Mouse (Mus musculus): ENCODE data around the gene Uvrag. TPM values are rescaled to one million over a fixed set of nuclear protein-coding genes. Genes with fewer than 3 reads are reported as not detected.

The Uvrag gene
- polyA plus RNA-seq, 1 experiment from 2014 or later, result 18.2 TPM

DNA sequence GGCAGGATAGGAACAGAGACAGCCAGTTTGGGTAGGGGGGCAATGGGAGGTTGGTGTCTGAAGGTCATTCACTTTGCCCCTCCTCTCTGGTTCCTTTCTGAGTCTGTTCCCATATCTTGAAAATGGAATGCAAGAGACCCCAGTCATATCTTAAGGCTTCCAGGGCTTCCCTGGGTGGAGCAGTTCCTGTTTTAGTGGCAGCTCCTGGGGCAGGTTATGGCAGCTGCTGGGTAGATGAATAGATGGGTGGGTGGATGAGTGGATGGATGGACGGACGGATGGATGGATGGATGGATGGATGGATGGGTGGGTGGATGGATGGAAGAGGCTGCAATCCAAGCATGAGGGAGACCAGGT is 273.2 kb downstream of the Uvrag start:
- Histone ChIP-seq H3K27ac (replicated peaks; ENCODE audit: low read depth, low read length) (no peak overlapping the region), H3K4me1 (ENCODE audit: control insufficient read depth, insufficient read depth, low read length) (peaks cover 52% of the 10 kb centered on the region), H3K36me3 (ENCODE audit: control insufficient read depth, insufficient read depth, low read length) (no peaks in the 10 kb centered on the region), H3K4me3 (ENCODE audit: low read depth, low read length) (no peak overlapping the region), H3K27me3 (replicated peaks; ENCODE audit: control insufficient read depth, insufficient read depth, low read length) (no peaks in the 10 kb centered on the region), H3K9ac (ENCODE audit: low read depth, low read length) (no peak overlapping the region), H3K4me2 (ENCODE audit: low read depth, low read length) (no peak overlapping the region), H3K9me3 (ENCODE audit: control insufficient read depth, low read length) (no peaks in the 10 kb centered on the region)
- ATAC-seq (ENCODE audit: low read depth), result no peak
- no peak for DNase-seq (ENCODE audit: low spot score)
- 81% methylated on average over 2 of the region's 2 CpGs for WGBS

DNA sequence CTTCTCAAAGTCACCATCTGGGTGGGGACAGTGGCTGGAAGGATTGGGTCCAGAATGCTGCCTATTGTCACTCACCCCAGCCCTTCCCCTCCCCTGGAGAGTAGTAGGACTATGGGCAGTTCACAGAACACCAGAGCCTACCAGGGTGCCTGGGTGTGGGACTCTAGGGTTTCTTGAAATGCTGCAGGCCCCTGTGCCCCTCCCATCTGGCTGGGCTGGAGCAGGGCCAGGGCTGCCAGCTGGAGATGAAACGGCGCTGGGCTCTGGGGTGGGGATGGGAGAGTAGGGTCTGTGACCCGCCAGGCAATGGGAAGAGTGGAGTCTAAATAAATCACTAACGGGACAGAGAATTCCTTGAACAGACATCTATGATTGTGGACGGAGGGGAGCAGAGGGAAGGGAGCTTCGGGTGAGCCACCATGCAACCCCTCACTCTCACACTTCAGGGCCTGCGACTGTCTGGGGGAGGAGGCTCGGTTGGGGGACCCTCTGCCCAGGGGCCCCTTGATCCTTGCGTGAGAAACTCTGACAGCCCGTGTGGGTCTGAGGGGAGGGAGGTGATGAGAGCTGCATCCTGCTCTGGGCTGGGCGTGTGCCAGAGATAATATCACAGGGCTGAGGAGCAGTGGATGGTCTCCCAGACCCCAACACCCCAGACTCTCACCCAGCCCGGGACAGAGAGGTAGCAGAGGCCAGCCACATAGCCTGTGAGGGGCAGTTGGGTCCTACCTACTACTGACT is 273.7 kb downstream of the Uvrag start:
- 0 out of 2 replicates have a peak overlapping the region, but pooled peaks have one; percentile 30 for H3K9ac ChIP-seq (ENCODE audit: low read depth, low read length)
- no peak overlapping the region for H3K4me3 ChIP-seq (ENCODE audit: low read depth, low read length)
- peaks cover 52% of the 10 kb centered on the region for H3K4me1 ChIP-seq (ENCODE audit: control insufficient read depth, insufficient read depth, low read length)
- no peaks in the 10 kb centered on the region for H3K36me3 ChIP-seq (ENCODE audit: control insufficient read depth, insufficient read depth, low read length)
- DNase-seq (ENCODE audit: low spot score), result no peak
- no peaks in the 10 kb centered on the region for H3K27me3 ChIP-seq (replicated peaks; ENCODE audit: control insufficient read depth, insufficient read depth, low read length)
- H3K9me3 ChIP-seq (ENCODE audit: control insufficient read depth, low read length), result no peaks in the 10 kb centered on the region
- ATAC-seq (ENCODE audit: low read depth), result no peak
- H3K27ac ChIP-seq (replicated peaks; ENCODE audit: low read depth, low read length), result no peak overlapping the region
- H3K4me2 ChIP-seq (ENCODE audit: low read depth, low read length), result no peak overlapping the region; the same call in 1 of the 2 replicates
- 26% methylated on average over 12 of the region's 12 CpGs for WGBS

DNA sequence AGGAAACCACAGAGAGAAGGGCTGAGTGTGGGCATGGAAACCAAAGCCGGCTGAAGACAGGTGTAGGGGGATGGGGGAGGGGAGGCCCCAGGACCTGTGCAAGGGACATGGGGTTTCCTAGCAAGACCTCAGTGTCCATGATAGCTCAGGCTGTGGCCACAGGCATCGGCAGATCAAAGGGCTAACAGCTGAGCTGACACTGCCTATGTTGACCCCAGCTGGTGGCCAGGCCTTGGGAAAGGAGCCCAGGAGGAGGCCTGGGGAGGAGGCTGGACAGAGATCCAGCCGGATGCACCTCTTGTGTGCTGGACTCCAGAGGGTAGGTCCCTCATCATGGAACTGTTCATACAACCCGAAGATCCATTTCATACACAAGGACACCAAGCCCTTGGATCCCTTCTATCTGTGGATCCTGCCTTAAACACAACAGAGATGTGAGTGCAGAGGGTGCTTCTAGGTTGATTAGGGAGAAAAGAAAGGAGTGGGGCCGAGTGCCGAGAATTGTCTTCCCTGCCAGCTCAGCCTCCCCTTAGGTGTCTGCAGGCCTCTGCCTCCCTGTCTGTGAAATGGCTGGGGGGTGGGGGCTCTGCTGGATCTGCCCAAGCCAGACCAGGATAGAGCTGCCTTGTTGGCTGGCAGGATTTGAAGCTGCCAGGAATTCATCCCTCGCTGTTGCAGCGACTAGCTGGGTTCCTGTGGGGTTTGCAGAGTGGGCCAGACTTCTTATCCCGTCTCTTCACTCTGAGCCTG is 276.8 kb downstream of the Uvrag start:
- Histone ChIP-seq H3K4me3 (ENCODE audit: low read depth, low read length) (no peak overlapping the region), H3K27me3 (replicated peaks; ENCODE audit: control insufficient read depth, insufficient read depth, low read length) (no peaks in the 10 kb centered on the region), H3K9ac (ENCODE audit: low read depth, low read length) (no peak overlapping the region), H3K36me3 (ENCODE audit: control insufficient read depth, insufficient read depth, low read length) (no peaks in the 10 kb centered on the region), H3K27ac (replicated peaks; ENCODE audit: low read depth, low read length) (no peak overlapping the region), H3K4me1 (ENCODE audit: control insufficient read depth, insufficient read depth, low read length) (peaks cover 32% of the 10 kb centered on the region), H3K9me3 (ENCODE audit: control insufficient read depth, low read length) (no peaks in the 10 kb centered on the region), H3K4me2 (ENCODE audit: low read depth, low read length) (no peak overlapping the region)
- DNase-seq (ENCODE audit: low spot score) (no peak), ATAC-seq (ENCODE audit: low read depth) (no peak)
- 46% methylated on average over 9 of the region's 9 CpGs for WGBS

DNA sequence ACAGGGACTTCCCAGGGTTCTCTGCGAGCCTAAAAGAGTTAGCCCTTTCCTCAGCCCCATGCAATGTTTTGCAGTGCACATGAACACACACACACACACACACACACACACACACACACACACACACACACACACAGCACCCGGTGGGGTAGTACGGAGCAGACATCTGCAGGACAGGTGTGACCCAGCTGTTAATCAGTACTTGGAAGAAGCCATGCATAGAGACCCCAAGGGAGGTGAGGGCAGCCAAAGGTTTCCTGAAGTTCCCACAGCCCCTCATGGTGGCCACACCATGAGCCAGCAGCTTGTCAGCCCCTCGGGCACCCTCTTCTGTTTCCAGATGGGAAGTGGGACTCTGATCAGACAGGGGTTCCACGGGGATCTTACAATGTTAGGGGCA is 277.9 kb downstream of the Uvrag start:
- Histone ChIP-seq H3K27ac (replicated peaks; ENCODE audit: low read depth, low read length) (no peak overlapping the region), H3K9me3 (ENCODE audit: control insufficient read depth, low read length) (no peaks in the 10 kb centered on the region), H3K36me3 (ENCODE audit: control insufficient read depth, insufficient read depth, low read length) (no peaks in the 10 kb centered on the region), H3K4me2 (ENCODE audit: low read depth, low read length) (no peak overlapping the region), H3K4me1 (ENCODE audit: control insufficient read depth, insufficient read depth, low read length) (peaks cover 22% of the 10 kb centered on the region), H3K9ac (ENCODE audit: low read depth, low read length) (no peak overlapping the region), H3K4me3 (ENCODE audit: low read depth, low read length) (no peak overlapping the region), H3K27me3 (replicated peaks; ENCODE audit: control insufficient read depth, insufficient read depth, low read length) (no peaks in the 10 kb centered on the region)
- DNase-seq (ENCODE audit: low spot score) (peak; percentile 71), ATAC-seq (ENCODE audit: low read depth) (peak; percentile 32; the same call in 1 of the 2 replicates)
- 40% methylated on average over 3 of the region's 5 CpGs for WGBS

DNA sequence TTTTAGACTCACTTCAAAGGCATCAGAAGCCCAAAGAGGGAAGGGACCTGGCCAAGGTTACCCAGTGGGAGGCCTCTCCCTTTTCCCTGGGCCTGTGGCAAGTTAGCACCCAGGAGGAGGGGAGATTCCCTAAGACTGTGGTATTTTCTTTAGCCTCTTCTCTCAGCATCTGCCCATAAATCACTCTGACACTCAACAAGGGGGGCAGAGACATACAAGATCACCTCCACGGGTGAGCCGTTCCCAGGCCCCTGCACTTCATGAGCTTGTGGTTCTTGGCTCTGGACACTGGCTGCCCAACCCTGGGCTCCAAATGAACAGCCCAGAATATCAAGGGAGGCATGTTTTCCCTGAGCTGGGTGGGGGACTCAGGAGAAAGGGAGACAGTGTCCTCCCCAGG is 279.9 kb downstream of the Uvrag start:
- Histone ChIP-seq H3K4me1 (ENCODE audit: control insufficient read depth, insufficient read depth, low read length) (0 out of 2 replicates have a peak, but pooled peaks cover 10% of the 10 kb centered on the region), H3K36me3 (ENCODE audit: control insufficient read depth, insufficient read depth, low read length) (no peaks in the 10 kb centered on the region), H3K9ac (ENCODE audit: low read depth, low read length) (no peak overlapping the region), H3K27me3 (replicated peaks; ENCODE audit: control insufficient read depth, insufficient read depth, low read length) (no peaks in the 10 kb centered on the region), H3K4me2 (ENCODE audit: low read depth, low read length) (no peak overlapping the region), H3K27ac (replicated peaks; ENCODE audit: low read depth, low read length) (no peak overlapping the region), H3K9me3 (ENCODE audit: control insufficient read depth, low read length) (no peaks in the 10 kb centered on the region), H3K4me3 (ENCODE audit: low read depth, low read length) (no peak overlapping the region)
- 55% methylated on average over 2 of the region's 2 CpGs for WGBS
- DNase-seq (ENCODE audit: low spot score) (no peak), ATAC-seq (ENCODE audit: low read depth) (no peak)

DNA sequence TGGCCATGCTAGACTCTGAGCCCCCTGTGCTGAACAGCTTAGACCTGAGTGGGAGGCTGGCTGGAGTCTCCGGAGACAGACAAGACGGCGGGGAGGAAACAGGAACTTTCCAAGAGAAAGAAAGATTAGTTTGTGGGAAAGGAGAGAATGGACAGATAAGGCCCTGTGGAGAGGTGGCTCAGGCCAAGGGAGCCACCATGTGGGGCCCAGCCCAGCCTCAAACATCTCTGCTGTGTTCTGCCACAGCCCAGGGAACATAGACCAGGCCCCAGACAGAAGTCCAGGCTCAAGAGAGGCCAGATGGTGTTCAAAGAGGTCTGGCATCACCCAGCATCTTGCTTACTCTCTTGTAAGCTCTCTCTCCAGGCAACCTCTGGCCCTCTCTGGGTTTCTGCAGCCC is 283.8 kb downstream of the Uvrag start:
- Histone ChIP-seq H3K9ac (ENCODE audit: low read depth, low read length) (no peak overlapping the region), H3K27ac (replicated peaks; ENCODE audit: low read depth, low read length) (no peak overlapping the region), H3K4me3 (ENCODE audit: low read depth, low read length) (no peak overlapping the region), H3K9me3 (ENCODE audit: control insufficient read depth, low read length) (no peaks in the 10 kb centered on the region), H3K4me1 (ENCODE audit: control insufficient read depth, insufficient read depth, low read length) (no peaks in the 10 kb centered on the region), H3K36me3 (ENCODE audit: control insufficient read depth, insufficient read depth, low read length) (0 out of 2 replicates have a peak, but pooled peaks cover 3% of the 10 kb centered on the region), H3K27me3 (replicated peaks; ENCODE audit: control insufficient read depth, insufficient read depth, low read length) (no peaks in the 10 kb centered on the region), H3K4me2 (ENCODE audit: low read depth, low read length) (no peak overlapping the region)
- DNase-seq (ENCODE audit: low spot score) (no peak), ATAC-seq (ENCODE audit: low read depth) (no peak)
- WGBS, result 49% methylated on average over 3 of the region's 3 CpGs

DNA sequence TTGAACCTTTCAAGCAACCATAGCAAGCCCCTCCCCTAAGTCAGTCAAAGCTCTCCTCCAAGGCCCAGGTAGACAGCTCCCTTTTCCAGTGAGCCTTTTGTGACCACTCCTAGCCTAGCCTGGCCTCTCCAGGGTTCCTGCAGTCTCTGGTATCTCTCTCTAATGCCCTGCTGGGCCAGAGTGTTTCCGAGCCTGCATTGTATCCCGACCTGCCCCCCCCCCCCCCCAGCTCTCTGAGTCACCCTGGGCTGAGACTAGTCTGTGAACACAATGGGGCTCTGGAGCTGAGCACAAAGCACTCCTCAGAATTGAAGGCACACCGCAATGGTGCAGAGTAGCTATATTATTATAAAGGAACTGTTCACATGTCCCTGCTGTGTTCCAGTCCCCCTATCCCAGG is 284.8 kb downstream of the Uvrag start:
- ATAC-seq (ENCODE audit: low read depth) (no peak), DNase-seq (ENCODE audit: low spot score) (no peak)
- WGBS, result 45% methylated on average over 3 of the region's 3 CpGs
- no peak overlapping the region for H3K4me2 ChIP-seq (ENCODE audit: low read depth, low read length)
- H3K27ac ChIP-seq (replicated peaks; ENCODE audit: low read depth, low read length), result no peak overlapping the region
- no peaks in the 10 kb centered on the region for H3K9me3 ChIP-seq (ENCODE audit: control insufficient read depth, low read length)
- H3K4me1 ChIP-seq (ENCODE audit: control insufficient read depth, insufficient read depth, low read length), result peaks cover 8% of the 10 kb centered on the region
- H3K27me3 ChIP-seq (replicated peaks; ENCODE audit: control insufficient read depth, insufficient read depth, low read length), result no peaks in the 10 kb centered on the region
- H3K36me3 ChIP-seq (ENCODE audit: control insufficient read depth, insufficient read depth, low read length), result 0 out of 2 replicates have a peak, but pooled peaks cover 3% of the 10 kb centered on the region
- no peak overlapping the region for H3K9ac ChIP-seq (ENCODE audit: low read depth, low read length)
- H3K4me3 ChIP-seq (ENCODE audit: low read depth, low read length), result no peak overlapping the region

DNA sequence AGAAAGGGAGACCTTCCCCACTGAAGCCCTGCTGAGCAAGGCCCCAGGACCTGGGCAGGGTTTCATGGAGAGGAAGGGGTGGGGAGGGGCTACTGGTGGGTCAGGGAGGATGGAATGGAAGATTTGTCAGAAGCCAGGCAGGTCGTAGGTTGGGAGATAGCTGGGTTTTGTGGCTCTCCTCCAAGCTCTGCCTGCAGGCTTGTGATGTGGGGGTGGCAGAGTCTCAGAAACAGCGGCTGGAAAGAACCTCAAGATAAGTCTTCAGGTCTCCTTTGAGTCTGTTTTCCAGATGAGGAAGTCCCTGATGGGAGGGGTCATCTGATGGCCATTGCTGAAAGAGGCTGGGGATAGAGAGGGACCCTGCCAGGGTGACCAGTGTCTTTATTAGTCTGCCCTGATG is 285.6 kb downstream of the Uvrag start:
- Histone ChIP-seq H3K4me3 (ENCODE audit: low read depth, low read length) (no peak overlapping the region), H3K9ac (ENCODE audit: low read depth, low read length) (no peak overlapping the region), H3K4me2 (ENCODE audit: low read depth, low read length) (no peak overlapping the region), H3K36me3 (ENCODE audit: control insufficient read depth, insufficient read depth, low read length) (peaks cover 6% of the 10 kb centered on the region), H3K27me3 (replicated peaks; ENCODE audit: control insufficient read depth, insufficient read depth, low read length) (no peaks in the 10 kb centered on the region), H3K9me3 (ENCODE audit: control insufficient read depth, low read length) (no peaks in the 10 kb centered on the region), H3K27ac (replicated peaks; ENCODE audit: low read depth, low read length) (no peak overlapping the region), H3K4me1 (ENCODE audit: control insufficient read depth, insufficient read depth, low read length) (peaks cover 12% of the 10 kb centered on the region)
- 60% methylated on average over 2 of the region's 2 CpGs for WGBS
- ATAC-seq (ENCODE audit: low read depth), result no peak
- DNase-seq (ENCODE audit: low spot score), result no peak
